Mouse (Mus musculus) G1E-ER4 (cell line): ENCODE measurements around the gene Top1. TPM values are rescaled to one million over a fixed set of nuclear protein-coding genes. Genes with fewer than 3 reads are reported as not detected.

Experiments
- GATA1 ChIP-seq: IDR thresholded peaks from one replicate; pipeline ENCODE4 v1.8.0; 2012; ENCODE audit warnings: low read length, inconsistent platforms
- polyA plus RNA-seq: library from polyadenylated mRNA; stranded (reverse); fragments of >175 nt; gene quantifications from 2 replicates; pipeline ENCODE4 v1.2.3, GENCODE M21; 2012

The Top1 gene
- polyA plus RNA-seq, 1 experiment = 121 TPM

- no peak for TF ChIP-seq GATA1
Observed at GRCm38 (mm10) chr2:160729851-160730796, 84.4 kb downstream of the Top1 start.

DNA sequence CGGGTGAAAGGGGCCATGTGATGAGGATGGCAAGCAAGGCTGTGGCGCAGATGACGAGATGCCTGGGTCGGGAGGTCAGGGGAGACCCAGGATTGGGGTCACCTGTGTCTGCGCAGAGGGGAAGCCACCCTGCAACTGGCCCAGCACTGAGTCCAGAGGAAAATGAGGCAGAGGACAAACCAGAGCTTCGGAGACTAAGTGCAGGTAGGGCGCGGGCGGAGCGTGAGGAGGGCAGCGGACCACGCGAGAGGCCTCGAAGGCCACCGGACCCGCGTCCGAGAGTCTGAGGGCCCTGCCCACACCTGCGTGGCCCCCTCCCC lies 85.1 kb downstream of the Top1 start:
- no peak for TF ChIP-seq GATA1

GRCm38 (mm10) chr2:160731117-160731838 lies 85.6 kb downstream of the Top1 start, which contains the start of gene Plcg1:
Gene Plcg1, plus strand, starts transcription at chr2:160731300.
- TF ChIP-seq GATA1 = no peak

DNA sequence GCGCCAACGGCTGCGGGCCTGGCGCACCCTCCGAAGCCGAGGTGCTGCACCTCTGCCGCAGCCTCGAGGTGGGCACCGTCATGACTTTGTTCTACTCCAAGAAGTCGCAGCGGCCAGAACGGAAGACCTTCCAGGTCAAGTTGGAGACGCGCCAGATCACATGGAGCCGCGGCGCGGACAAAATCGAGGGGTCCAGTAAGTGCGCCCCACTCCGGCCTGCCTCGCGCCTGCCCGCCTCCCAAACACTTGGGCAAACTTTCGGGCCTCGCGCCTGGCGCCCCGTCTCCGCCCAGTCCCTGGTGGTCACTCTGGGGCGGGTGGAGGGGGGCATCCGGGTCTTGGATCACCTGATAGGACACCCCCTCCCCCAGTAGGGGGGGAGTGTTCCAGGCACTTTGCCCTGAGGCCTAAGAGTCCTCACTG lies 86.2 kb downstream of the Top1 start:
- TF ChIP-seq GATA1 = no peak

GRCm38 (mm10) chr2:160732420-160732995 lies 86.8 kb downstream of the Top1 start:
- no peak for TF ChIP-seq GATA1

- TF ChIP-seq GATA1 = no peak
Observed at GRCm38 (mm10) chr2:160733131-160733531, 87.4 kb downstream of the Top1 start.

DNA sequence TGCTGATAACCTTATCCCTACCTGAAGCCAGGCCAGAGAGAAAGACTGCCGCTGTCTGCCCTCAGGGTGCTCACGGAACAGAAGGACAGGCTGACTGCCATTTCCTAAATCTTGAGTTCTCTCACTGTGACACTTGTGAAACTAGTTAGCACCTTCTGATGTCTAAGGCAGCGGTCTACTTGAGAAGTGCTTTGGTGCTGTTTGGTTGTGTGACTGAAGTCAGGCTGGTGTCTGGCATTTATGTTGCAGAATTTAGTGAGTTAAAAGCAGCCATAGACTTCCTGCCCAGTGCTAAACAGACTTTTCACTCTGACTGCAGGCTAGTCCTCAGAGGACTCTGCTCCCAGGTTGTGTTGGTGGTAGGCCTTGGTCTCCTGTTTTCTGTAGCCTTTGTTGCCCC lies 88.6 kb downstream of the Top1 start:
- TF ChIP-seq GATA1 = no peak

DNA sequence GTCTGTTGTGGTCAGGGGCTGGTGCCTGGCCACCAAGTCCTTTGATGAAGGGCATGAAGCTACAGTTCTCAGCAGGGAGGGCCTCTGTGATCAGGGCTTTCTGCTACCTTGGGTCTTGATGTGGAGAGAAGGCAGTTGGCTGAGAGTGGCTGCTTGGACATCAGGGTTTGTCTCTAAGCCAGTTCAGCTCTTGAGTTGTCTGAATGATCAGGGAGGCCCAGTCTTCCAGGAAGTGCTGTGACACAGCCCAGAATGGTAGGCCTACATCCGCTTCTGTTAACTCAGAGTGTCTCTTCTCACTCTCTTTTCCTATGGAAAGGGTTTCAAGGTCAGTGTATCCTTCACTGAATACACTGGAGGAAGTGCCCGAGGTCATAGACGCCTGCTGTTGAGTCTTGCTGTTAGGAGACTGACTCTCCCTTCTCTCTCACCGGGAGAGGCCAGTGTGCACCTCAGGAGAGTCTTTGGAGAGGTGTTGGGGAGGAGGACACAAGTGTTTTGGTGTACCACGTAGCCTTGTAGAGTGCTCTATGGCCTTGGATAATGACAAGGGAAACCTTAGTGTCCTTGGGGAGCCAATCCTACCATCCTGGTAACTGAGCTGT lies 90.1 kb downstream of the Top1 start:
- no peak for TF ChIP-seq GATA1

DNA sequence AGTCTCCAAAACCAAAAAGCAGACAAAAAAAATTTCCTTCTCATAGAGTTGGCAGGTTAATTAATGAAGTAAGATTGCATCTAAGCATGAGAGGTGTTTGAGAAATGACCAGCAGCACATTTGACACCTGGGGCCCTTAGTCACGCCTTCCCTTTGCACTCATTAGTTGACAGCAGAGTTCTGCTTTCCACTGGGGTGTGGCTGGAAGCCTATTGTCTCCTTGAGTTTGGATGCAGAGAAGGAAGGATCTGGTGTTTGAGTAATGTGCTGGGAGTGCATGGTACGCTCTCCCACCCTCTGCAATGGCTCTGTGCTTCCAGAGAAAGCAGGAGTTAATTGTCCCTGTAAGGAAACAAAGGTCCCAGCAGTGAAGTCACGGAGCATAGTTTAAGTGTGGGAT lies 90.8 kb downstream of the Top1 start:
- no peak for TF ChIP-seq GATA1

DNA sequence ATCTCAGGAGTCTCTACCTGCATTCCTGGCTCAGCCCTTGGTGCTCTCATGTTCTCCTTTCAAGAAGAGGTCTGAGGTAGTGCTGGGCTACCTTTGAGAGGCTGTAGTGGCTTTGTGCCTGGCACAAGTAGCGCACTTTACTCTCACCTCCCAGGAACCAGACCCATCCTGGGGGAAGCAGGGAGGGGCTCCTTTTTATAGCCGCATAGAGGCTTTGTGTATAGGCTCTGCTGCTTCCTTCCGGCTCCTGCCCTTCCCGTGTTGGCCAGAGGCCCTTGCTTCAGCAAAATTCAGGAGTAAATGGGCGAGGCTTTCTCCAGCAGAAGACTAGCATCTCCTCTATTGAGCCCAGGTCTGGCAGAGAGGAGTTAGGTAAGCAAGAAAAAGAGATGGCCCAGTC lies 92.7 kb downstream of the Top1 start:
- no peak for TF ChIP-seq GATA1

DNA sequence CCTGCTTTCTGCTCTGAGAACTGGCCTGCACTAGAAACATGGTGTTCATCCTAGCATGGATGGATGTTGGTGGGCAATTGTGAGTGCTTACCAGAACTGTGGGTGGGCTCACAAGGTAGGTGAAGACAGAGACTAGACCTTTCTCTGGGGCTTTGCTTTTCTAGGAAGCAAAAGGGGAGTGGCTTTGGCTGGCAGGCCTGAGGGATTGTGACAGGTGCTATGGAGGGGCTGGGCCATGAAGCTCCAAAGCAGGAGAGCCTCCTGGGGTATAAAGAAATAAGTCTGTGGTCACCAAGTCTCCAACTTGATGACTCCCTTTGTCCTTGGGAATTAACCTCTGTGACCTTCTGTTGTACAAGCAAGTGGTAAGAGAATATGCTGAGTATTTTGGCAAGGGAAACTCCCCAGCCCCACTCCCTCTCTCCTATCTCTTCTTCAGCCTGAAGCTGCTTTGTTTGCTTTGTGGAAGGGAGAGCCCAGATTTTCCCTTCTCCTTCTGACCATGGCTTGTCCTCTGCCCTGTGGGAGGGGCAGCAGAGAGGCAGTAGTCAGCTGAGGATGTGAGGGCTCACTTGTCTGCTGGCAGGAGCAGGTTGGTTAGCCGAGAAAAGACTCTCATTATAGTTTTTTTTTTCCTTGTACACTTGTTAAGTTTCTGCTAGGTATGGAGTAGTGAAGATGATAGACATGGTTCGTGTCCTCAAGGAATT lies 94.1 kb downstream of the Top1 start:
- no peak for TF ChIP-seq GATA1

DNA sequence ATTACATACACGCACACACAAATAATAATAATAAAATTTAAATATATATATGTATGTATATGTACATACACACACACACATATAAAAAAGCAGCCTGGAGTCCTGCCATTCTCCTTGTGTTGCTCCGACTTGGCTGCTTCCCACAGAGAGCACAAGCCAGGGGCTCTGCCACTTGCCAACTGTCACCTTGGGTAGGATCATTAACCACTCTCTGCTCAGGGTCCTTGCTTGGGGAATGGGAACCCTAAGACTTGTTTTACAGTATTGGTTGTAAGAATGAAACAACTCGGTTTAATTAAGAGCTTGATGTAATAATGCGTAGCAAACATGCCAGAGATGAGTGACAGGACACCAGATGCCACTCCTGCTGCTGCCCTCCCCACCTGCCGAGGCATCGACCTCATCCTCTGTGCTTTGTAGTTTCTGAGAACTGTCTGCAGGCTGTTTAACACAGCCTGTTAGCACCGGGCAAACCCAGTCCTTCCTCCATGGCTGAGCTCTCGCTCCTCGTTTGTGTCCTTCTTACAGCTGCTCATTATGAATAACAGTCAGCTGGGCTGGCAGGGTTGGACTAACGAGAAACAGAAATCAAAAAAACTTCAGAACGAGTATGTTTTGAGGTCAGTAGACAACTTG lies 95.0 kb downstream of the Top1 start:
- no peak for TF ChIP-seq GATA1

GRCm38 (mm10) chr2:160741580-160741979 lies 95.9 kb downstream of the Top1 start:
- TF ChIP-seq GATA1 = no peak

DNA sequence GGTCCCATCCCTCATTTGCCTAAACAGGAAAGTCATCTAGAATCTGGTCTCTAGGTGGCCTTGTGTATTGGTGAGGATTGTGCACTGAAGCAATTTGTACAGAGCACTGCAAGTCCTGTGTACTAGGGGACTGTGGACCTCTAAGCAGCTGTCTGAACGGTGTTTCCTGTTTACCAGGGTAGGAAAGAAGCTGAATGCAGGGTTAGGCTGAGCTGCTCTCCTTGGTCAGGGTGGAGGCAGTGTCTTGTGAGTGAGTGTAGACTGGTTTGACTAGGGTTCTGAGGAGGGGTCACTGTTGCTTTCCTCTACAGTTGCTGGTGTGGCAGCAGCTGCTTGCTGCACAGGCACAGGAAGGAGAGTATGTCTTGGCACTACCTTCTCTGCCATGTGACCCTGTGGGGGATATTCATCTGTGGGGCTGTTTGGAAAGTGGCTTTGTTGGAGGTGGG lies 96.5 kb downstream of the Top1 start:
- TF ChIP-seq GATA1 = no peak
